Mouse (Mus musculus) CD4-positive naive resting alpha-beta T cell, adult 57 days (primary cell): ENCODE results near the gene Tnfsf9. TPM values are rescaled to one million over a fixed set of nuclear protein-coding genes. Genes with fewer than 3 reads are reported as not detected.

Experiments used
- total RNA-seq: library from RNA; stranded (reverse); gene quantifications from one replicate; pipeline ENCODE4 v1.2.4, GENCODE M21; 2023

Tnfsf9 gene
- total RNA-seq: 2.3 TPM

DNA sequence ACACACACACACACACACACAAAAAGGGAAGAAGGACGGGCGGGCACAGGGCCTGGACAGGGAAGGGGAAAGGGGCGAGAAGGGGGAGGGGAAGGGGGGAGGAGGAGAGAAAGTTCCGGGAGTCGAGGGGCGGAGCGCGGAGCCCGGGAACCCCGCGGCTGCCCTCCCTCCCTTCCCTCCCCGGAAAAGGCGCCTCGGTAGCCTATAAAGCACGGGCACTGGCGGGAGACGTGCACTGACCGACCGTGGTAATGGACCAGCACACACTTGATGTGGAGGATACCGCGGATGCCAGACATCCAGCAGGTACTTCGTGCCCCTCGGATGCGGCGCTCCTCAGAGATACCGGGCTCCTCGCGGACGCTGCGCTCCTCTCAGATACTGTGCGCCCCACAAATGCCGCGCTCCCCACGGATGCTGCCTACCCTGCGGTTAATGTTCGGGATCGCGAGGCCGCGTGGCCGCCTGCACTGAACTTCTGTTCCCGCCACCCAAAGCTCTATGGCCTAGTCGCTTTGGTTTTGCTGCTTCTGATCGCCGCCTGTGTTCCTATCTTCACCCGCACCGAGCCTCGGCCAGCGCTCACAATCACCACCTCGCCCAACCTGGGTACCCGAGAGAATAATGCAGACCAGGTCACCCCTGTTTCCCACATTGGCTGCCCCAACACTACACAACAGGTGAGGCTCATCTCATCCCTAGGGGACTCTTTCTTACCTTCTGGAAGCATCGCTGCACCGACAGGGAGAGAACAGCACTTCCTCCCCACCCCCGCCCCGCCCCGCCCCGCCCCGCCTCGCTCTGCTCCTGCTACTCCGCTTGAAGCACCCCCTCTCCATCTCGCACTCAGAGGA, at the start of gene Tnfsf9:
Gene Tnfsf9, plus strand, starts transcription at position 145 of the 854 bp plus-strand sequence.

DNA sequence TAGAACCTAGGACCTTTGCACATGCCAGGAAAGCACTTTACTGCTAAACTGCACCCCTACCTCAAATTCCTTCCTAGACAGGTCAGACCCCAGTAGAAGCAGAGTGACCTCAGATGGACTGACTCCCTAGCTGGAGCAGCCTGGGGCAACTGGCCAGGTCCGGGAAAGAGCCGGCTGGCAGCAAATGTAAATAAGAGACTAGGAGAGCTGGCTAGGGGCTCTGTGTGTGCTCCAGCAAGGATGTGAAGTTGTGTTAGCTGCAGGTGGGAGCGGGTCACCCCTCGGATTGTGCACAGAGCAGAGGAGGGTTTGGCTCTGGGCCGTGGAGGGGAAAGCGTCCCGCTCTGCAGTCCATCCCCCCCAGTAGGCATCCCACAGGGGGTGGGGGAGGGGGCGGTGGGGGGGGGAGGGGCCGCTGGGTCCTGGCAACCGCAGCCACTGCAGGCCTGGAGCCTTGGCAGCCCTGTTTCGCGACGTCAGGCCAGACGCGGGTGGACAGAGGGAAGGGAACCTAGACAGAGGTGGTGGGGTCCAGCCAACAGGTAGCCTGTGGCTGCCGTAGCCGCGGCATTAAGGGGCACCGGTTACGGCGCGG, 46.1 kb upstream of the Tnfsf9 start, which contains the start of gene Crb3:
Gene Crb3, plus strand, starts transcription at position 215 of the 595 bp plus-strand sequence.

DNA sequence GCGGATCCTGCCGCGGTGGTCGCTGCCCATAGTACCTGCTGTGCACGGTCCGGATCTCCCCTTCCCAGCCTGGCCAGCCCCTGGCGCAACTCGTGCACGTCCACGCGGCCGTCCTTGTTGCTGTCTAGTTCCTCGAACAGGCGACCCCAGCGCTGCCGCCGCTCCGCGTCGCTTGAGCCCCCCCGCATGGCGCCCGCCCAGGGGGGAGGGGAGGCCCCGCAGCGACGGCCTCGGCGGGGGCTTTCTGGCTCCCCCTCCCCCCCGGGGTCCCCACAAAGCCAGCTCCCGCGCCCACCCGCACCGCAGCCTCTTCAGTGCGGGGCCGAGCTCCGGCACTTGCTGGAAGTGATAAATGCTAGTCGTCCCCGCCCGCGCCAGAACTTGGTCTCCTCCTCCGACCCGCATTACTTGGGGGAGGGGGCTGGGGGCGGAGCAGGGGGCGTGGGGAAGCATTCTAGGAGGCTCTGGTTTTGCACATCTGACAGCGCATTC, 45.6 kb upstream of the Tnfsf9 start, which contains the start of gene Slc25a23:
Gene Slc25a23, minus strand, starts transcription at position 378 of the 492 bp plus-strand sequence.

DNA sequence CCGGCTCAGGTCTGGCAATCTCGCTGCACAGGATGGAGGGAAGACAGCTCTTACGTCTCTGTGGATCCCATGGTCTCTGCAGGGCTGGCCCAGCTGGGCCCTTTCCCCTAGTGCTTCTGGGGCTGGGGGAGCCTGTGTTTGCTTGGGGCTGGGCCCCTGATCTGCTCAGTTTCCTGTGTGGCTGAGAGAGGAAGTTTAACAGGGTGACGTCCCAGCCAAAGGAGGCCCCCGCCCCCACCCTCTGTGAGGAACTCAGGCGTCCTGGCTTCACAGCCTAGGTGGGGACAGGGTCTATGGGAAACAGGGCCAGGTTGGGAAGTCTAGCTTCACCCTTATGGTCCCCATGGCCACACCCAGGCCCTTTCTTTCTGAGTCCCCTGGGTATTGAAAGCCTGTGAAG, 26.8 kb upstream of the Tnfsf9 start, which contains the start of gene Dennd1c:
Gene Dennd1c, minus strand, starts transcription at position 179 of the 400 bp plus-strand sequence.

DNA sequence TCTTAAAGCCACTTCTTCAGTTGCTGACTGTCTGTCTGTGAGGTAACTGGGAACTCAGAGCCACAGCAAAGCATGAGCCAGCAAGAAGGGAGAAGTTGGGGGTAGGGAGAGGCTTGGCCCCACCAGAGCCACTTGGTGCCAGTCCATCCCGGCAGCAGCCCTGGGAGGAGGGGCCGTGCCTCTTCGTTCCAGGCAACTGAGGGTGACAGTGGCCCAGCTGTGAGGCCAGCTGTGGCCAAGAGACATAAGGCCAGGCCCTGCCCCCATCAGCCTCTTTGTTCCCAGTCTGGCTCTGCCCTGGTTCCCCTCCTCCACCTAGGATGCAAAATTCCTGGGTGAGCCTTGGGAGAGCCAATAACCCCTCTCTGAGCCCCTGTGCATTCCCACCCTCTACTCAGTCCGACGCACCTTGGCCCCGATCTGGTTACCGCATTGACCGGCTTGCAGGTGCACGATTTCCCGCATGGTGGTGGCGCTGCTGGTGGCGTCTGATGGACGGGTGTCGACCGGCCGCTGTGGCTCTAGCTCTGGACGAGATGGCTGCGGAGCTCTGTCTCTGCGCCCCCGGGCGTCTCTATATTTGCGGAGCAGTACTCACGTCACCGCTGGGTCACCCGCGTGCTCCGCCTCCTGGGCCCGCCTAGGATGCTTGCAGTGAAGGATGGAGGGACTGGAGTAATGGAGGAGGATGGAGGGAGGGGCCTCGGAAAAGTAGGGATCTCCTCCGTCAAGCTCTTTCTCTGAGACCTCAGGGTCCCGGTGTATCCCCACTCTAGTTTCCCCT, 17.9 kb upstream of the Tnfsf9 start, which contains the start of gene Tubb4a:
Gene Tubb4a, minus strand, starts transcription at position 734 of the 784 bp plus-strand sequence.

DNA sequence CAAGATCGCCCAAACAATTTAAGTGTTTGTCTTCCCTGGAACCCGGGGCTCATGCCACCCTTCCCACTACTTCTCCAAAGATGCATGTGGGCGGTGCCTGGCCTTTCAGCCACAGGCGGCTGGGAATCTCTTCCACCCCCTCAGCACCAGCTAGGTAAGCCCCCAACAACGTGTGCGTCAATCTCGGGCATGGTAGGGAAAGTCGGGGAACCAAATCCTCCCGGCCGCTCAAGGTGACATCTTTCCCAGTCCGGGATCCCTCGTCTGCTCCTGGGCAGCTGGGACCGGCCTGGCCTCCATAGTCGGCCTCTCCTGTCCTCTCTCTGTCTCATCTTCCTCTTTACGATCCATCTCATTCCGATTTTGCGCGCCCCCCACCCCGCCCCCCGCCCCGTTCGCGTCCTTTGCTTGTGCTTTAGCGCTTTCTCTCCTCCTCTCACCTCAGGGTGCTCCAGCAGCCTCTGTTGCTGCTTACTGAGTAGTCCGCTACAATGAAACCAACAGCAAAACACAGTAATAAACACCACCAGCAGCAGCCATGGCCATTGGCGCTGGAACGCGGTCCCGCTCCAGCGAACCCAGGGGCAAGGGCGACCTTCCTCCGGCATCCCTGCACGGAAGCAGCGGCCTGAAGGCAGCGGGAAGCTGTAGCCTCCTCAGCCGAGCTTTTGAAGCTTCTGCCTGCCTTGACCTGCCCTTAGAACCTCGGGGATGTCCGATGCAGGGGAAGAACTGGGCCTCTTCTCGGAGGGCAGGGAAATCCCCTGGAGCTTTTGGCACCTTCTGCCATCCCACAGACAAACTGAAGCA, 44.1 kb downstream of the Tnfsf9 start, which contains the start of gene Cd70:
Gene Cd70, minus strand, starts transcription at position 784 of the 810 bp plus-strand sequence.

Other genes with a start within 250 kb of the Tnfsf9 start
- gene Acsbg2, start 230.9 kb upstream of the Tnfsf9 start, total RNA-seq: not detected
- gene 1700061G19Rik, start 229.8 kb upstream of the Tnfsf9 start, total RNA-seq: 0.65 TPM
- gene Mllt1, start 169.9 kb upstream of the Tnfsf9 start, total RNA-seq: 37.9 TPM
- gene Acer1, start 123.2 kb upstream of the Tnfsf9 start, total RNA-seq: not detected
- gene Clpp, start 115.0 kb upstream of the Tnfsf9 start, total RNA-seq: 28.6 TPM
- 12.4 TPM for gene Alkbh7, start 108.0 kb upstream of the Tnfsf9 start, total RNA-seq
- gene Pspn, start 105.3 kb upstream of the Tnfsf9 start, total RNA-seq: not detected
- 57.0 TPM for gene Gtf2f1, start 94.0 kb upstream of the Tnfsf9 start, total RNA-seq
- gene Gm17949, start 93.9 kb upstream of the Tnfsf9 start, total RNA-seq: not detected
- gene Khsrp, start 73.8 kb upstream of the Tnfsf9 start, total RNA-seq: 127 TPM
- not detected for gene Slc25a41, start 63.7 kb upstream of the Tnfsf9 start, total RNA-seq
- 1.9 TPM for gene Crb3, start 46.2 kb upstream of the Tnfsf9 start, total RNA-seq
- gene Slc25a23, start 45.5 kb upstream of the Tnfsf9 start, total RNA-seq: 36.3 TPM
- 170 TPM for gene Dennd1c, start 26.8 kb upstream of the Tnfsf9 start, total RNA-seq
- gene Tubb4a, start 17.5 kb upstream of the Tnfsf9 start, total RNA-seq: 2.1 TPM
- not detected for gene Cd70, start 44.5 kb downstream of the Tnfsf9 start, total RNA-seq
- gene Tnfsf14, start 88.9 kb downstream of the Tnfsf9 start, total RNA-seq: 1.3 TPM
- gene C3, start 122.8 kb downstream of the Tnfsf9 start, total RNA-seq: 40.1 TPM
- gene Gpr108, start 143.1 kb downstream of the Tnfsf9 start, total RNA-seq: 44.4 TPM
- gene Trip10, start 144.1 kb downstream of the Tnfsf9 start, total RNA-seq: 4.5 TPM
- gene Vav1, start 173.8 kb downstream of the Tnfsf9 start, total RNA-seq: 164 TPM